Mouse (Mus musculus) lung, postnatal 36 days (tissue): ENCODE data around the gene Cd2ap.
"Not testable (repeated sequence)": the region's sequence is repeated elsewhere in the genome, so short reads cannot be mapped to it uniquely, and the experiment has no call there.

Experiments
- DNase-seq: peaks from one replicate; pipeline ENCODE4 v3.0.0; 2022; ENCODE audit warnings: mixed read lengths

Gene Cd2ap

DNA sequence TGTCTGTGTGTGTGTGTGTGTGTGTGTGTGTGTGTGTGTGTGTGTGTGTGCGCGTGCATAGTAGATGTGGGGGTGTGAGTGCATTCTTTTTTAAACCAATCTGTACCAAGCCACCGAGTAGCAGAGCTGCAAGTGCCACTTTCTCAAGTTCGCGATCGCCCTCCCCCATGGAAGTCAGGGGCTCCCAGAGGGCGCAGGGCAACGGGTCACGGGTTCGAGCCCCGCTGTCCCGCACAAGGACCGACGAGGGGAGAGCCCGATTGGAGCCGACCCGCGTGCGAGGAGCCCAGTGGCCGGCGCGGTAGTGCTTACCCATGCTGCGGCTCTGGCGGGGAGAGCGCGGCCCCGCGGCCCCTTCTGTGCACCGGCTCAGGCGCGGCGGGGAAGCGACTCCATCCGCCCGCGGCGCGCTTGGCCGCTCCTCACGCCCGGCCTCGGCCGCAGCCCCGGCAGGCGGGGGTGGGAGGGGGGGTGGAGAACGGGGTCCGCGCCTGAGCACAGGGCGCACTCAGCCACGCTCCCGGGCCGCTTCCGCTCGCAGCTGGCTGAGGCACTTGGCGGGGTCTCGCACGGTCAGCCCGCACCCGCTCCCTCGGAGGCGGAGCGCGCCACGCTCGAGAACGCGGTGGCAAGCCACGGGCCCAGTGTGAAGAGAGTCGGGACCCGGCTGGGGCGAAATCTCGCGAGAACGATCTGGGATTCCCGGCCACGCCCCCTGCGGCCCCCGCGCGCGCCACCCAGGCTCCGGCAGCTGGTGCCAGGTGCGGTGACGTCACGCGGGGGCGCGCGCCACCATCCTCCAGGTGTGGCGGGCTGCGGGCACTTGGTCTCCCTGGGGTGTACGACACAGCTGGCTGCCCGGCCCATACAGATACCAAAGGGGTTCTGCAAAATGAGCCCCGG, at the start of gene Cd2ap:
TSS of gene Cd2ap (minus strand) at position 665 of the 903 bp plus-strand sequence.
- DNase-seq = peak; percentile 96

DNA sequence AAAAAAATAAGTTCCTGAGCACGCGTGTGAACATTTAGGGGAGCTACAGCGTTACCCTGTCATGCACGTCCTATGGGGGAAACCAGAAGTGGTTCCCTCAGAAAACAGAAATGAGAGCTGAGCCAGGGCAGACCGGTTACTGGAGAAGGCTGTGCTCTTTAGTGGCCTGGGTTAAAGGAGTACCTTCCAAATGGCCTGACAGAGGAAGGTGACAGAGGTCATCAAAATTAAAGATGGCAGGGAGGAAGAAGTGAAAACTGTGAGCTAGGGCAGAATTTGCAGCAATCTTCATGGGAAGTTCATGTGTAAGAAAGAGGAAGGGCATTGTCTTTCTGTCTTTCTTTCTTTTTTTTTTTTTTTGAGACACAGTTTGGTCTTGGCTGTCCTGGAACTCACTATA, 48.3 kb upstream of the Cd2ap start:
- DNase-seq = no peak

DNA sequence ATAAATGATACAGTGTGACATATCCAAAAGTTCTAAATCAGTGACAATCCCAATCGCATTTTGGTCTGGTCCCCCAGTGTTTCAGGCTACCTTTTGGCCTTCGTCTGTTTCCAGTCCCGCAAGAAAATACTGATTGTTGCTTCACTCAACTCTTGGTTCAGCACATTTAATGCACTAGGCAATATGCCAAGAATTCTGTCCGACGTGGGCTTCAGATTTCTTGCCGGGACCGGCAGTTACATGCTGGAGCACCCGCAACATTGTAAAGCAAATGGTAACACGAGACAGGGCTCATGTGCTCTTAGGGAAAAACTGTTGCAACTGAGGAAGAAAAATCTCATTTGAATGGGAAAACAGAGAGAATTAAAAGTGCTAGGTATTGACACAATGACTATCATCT, 42.3 kb upstream of the Cd2ap start:
- DNase-seq = no peak

DNA sequence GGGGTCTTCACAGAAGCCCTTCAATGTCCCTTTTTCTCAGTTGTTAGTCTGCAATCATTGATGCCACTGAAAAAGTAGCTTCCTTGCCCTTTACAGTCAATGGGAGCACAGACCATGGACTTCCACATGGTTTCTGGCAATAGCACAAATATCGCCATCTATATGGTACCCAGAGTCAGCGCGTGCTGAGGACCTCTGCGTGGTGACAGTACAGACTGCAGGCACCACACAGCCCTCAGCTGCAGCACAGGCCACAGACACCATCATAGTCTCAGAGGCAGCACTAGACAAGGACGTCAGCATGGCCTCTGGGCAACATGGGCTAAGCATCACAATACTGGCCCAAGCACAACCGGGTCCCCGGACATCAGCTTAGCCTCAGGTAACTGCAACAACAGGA, 38.3 kb upstream of the Cd2ap start:
- DNase-seq = no peak

DNA sequence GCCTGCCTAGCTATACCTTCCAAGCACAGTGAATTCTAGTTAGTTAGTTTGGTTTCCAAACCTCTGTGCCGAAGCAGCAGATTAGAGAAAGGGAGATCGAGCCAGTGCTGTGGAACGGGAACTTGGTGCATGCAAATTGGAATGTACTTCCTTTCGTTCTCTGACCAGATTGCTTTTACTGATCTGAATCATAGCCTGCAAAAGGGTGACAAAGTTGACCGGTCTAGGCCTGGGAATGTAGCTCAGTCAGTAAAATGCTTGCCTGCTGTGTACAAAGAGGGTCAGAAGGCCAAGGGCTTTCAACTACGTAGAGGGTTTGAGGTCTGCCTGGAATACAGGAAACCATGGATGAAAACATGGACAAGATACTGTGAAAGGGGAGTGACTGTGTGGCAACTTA, 35.7 kb upstream of the Cd2ap start:
- DNase-seq = no peak

DNA sequence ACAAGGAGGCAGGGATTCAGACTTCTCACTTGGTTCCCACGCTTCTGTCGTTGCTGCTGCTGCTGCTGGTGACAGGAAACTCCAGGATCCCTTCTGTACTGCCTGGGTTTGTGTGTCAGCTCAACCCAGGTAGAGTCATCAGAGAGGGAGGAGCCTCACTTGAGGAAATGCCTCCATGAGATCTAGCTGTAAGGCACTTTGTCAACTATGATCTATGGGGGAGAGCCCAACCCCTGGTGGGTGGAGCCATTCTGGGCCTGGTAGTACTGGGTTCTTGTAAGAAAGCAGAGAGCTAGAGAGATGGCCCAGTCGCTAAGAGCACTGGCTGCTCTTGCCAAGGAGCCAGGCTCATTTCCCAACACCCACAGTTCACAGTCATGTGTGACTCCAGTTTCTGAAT, 34.0 kb upstream of the Cd2ap start:
- no peak for DNase-seq

DNA sequence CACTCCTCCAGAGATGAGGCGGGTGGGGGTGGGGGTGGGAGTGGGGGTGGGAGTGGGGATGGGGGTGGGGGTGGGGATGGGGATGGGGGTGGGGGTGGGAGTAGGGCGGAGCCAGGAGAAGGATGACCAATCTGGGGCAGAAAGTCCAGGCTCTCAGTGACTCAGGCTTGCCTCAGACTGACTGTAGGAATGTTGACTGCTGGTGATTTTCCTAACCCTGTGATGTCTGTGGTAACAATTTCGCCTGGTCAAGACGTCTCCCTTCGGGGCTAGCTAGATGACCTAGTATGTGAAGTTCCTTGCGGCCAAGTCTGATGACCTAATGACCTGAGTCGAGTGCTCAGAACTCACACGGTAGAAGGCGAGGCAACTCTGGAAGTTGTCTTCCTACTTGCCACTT, 32.9 kb upstream of the Cd2ap start:
- no peak for DNase-seq

DNA sequence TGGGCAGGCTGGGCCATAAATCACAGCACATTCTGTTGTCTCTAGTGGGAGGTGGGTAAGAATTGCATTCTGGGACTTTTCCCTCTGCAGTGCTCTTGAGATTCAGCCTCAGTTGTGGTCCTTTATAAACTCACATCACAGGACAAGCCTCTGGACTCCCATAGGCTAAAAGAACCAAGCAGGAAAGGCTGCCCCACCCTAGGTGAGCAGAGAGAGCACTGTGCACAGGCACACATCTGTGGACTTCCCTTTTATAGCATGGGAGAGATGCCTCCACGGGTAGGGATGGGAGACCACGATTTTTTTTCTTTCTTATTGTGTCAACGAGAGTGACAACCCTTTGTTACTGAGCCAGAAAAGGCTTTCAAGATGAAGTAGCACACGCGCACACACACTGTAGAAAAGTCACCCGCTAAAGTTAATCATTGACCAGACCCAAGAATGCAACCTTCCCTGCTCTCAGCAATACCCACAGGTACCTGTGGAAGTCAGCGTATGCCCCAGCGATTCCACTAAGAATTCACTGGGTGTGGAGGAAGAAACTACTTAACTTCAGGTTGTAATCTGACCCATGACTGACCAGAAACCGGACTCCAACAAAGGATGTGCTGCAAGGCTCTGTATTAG, 32.4 kb upstream of the Cd2ap start:
- peak; percentile 65 for DNase-seq

DNA sequence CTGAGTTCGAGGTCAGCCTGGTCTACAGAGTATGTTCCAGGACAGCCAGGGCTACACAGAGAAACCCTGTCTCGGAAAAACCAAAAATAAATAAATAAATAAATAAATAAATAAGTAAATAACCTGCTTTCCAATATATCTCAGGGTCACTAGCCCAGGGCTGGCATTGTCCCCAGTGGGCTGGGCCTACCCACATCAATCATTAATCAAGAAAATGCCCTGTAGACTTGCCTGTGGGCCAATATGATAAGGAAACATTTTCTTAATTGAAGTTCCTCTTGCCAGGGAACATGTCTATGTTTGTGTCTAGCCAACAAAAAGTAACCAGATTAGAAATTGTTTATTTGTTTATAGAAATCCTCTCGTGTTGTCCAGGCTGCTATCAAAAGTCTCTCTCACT, 31.7 kb upstream of the Cd2ap start:
- DNase-seq = no peak

DNA sequence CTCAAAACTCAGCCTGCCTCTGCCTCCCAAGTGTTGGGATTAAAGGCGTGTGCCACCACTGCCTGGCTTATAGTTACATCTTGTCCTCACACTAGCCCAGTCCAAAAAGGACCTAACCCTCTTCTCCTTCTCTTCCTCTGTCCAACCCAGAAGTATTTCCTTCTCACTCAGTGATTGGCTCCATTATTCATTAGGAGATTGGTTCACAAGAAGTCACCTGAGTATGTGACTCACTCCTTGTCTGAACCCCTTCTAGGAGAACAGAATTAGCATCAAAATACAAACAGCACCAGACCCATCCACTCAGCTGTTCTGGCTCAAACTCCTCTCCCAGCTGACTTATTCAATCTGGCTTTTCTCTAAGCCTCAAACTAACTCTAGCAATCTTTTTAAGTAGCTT, 30.0 kb upstream of the Cd2ap start:
- not testable (repeated sequence) for DNase-seq

DNA sequence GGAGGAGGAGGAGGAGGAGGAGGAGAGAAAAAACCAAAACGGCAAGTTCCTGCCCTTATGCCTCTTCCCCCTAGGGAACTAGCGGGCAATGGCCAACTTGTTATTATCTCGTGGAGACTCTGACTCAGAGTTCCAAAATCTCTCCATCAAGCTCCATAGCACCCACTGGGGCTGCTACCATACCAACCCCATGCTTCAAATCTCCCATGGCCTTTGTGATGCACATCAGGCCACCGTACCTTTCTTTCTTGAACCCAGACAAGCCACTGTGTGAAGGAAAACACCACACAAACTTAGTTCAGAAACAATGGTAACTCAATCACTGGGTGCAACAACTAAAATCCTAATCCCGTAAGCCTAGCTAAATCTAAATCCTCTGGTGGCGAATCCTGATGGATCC, 29.5 kb upstream of the Cd2ap start:
- no peak for DNase-seq

DNA sequence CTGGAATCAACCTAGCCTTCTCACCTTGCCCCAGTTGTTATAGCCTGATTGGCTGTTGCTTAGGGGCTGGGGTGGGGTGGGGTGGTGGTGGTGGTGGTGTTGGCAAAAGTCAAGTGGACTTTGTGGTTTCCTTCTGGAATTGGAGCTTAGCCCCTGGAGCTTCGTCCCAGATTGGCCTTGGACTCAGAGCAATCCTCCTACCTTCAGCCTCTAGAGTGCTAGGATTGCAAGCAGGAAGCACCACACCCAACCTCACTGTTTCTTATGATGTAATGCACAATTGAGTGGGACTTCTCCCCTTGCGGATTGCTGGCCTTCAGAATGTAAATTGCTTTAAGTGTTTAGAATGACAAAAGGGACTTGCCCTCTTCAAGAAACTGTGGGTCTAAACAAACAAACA, 24.3 kb upstream of the Cd2ap start:
- no peak for DNase-seq

DNA sequence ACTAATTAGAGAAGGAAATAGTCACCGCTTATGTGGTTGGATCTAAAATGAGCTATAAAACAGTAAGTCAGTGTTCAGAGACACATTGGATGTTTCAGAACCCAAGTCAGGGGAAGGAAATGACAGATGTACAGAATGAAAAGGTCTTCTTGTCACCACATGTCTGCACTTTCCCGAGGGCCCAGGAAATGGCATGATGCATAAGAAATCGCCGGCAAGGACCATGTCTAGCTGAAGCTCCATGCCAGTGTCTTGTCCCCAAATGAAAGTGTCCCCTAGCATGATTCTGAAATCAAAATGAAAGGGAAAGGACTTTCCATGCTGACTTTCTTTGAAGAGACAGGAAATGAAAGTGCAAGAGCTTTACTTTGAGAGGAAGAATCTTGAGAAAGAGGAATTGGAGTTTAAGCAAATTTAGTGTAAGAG, 10.8 kb upstream of the Cd2ap start:
- no peak for DNase-seq

DNA sequence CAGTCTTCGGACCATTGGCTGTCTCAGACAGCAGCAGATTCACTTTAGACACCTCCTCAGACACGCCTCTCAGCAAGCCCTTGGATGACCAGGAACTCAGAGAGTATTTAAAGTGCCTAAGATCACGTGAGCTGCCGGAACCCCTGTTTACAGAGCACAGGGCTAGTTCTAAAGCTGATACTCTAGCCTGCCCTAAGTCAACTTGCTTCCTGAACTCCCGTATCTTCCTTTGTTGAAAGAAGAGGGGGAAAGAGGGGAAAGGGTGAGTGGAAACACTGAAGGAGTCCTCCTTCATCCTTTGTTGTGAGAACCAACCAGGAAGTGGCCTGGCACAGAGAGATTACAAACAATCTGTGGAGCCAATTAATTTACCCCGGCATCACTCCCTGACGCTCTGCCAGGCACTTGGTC, 8.6 kb upstream of the Cd2ap start:
- peak; percentile 63 for DNase-seq

DNA sequence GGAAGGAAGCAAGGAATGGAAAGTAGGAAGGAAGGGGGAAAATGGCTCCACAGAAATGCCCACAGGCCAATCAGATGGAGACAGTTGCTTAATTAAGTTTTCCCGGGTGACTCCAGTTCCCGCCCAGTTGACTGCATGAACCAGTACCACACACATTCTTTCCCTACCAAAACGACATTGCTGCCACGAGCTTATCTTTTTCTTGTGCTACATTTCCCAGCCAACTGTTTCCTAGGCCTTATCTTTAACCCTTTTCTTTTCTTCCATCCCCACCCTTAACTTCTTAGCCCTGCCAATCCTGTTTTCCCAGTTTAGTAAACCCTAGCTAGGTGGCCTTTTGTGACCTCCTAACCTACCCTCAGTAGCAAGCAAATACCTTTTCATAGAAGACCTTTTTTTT, 7.9 kb upstream of the Cd2ap start:
- DNase-seq = no peak

DNA sequence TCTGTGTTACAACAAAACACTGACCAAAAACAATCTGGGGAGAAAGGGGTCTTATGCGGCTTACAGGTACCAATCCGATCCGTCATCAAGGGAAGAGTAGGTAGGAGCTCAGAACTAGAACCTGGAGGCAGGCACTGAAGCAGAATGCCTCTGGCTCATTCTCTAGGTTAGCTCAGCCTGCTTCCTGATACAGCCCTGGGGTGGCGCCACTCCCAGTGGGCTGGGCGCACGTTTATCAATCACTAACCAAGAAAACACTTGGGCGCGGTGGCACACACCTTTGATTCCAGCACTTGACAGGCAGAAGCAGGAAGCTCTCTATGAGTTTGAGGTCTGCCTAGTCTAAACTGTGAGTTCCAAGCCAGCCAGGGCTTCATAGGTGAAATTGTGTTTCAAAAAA, 7.3 kb upstream of the Cd2ap start:
- DNase-seq = peak; percentile 32

DNA sequence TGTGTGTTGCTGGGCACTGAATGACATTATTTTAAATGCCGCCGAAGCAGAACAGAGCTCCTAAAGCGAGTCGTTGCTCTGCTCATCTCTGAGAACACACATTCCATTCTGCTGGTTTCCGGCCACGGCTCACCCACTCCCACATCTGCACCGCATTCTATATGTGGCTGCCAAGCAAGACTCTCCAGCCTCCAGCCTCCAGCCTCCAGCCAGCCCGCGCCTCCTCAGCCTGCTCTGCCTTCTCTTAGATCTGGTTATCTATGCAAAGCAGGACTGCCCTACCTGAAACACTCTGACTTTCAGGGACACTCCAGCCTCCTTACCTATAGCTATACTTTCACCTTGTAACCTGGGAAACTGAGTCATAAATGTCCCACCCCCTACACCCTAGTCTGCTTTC, 6.8 kb upstream of the Cd2ap start:
- no peak for DNase-seq

DNA sequence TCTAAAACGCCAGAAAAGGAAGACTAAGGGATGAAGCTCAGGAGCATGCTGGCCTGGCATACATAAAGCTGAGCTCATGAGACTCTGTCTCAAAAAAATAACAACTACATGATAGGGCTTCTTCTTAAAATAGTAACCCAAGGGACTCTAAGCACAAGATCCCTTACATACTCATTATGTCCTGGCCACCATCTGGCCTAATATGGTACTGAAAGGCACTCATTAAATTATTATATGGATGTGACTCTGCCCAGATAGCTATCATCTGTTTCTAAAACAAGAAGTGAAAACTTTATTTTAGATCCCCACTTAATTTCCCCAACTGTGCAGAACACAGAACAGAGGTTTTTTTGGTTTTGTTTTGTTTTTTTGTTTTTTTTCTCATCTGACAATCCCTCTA, 6.4 kb upstream of the Cd2ap start:
- DNase-seq = no peak

DNA sequence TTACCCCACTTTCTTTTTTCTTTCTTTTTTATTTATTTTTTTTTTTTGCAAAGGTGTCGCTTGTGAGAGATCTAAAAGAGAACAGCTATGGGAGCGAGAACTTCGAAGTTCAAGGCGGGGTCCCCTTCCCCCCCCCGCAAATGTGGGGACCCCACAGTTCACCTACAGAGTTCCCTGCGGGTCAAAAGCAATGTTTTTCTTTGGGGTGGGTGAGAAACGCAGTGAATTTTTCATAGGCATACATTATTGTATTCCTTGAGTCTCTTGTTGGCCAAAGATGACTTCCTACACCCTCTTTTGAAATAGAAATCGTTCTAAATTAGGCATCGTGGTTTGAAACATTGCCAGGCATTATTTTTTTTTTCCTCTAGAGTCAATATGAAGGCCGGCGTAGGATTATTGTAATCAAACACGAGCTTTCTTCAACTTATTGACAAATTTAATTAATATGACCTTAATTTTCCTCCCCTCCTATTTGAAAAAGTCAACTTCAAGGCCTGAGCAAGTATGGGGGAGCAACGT, 500 bp upstream of the Cd2ap start:
- no peak for DNase-seq

DNA sequence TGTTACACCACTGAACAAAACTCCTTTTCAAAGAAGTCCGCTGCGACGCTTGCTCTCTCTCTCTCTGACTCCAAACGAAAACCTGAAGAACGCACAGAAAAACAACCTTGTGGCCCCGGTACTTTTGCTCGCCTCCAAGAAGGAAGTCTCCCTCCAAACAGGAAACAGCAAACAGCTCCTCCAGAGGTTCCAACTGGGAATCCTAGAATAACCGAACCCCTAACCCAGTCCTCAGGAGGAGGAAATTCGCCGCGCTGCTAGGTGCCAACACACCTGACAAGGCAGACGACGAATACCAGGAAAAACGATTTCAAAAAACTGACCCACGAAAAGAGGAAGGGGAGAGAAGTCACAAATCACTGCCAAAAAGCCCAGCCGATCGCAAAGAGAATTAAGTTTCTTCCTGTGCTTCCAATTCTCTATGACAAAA, 879 bp downstream of the Cd2ap start:
- DNase-seq = peak; percentile 46

DNA sequence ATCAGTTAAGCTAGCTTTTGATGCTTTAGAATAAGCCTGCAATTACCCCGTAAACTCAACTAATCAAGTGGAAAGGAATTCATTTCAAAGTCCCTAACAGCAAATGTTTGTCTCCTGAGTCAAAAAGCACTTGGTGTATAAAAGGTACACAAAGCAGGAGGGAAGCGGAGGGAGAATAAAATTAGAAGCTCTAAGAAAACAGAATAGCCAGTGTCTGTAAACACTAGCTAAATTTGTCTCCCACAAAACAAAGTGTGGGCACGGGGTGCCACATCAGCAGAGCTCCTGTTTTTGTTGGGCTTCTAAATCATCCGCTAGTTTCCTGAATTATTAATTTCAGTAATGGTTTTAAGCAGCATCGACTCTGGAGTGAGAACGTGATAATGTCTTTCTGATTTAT, 1.4 kb downstream of the Cd2ap start:
- no peak for DNase-seq

DNA sequence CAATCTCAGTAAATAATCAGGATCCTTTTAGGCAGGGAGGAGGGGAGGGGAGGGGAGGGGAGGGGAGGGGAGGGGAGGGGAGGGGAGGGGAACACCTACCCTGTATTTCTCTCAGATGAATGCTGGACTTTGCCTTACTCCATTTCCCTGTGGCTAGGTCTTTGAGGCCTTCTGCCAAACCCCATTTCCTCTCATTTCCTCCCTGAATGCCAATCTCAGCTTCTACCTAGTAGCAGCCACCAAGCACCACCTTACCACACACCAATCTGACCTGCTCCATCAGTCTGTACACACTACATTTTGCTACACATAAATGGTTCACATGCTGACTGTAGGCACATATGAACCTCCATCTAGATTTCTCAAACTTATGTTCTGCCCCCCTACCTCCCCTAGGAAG, 6.0 kb downstream of the Cd2ap start:
- DNase-seq = no peak

DNA sequence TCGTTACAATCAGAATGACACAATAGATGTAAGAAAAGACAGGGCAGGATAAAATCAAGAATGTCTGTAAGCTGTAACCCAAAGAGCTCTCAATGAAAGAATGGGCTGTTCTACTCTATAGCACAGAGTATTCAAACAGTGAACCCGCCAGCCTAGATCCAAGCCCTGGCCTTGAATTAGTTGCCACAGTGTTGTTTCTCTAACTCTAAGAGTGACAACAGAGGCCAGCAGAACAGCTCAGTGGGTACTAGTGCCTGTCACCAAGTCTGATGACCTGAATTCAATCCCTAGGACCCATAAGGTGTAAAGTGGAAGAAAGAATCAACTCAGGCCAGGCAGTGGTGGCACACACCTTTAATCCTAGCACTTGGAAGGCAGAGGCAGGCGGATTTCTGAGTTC, 13.3 kb downstream of the Cd2ap start:
- DNase-seq = no peak

DNA sequence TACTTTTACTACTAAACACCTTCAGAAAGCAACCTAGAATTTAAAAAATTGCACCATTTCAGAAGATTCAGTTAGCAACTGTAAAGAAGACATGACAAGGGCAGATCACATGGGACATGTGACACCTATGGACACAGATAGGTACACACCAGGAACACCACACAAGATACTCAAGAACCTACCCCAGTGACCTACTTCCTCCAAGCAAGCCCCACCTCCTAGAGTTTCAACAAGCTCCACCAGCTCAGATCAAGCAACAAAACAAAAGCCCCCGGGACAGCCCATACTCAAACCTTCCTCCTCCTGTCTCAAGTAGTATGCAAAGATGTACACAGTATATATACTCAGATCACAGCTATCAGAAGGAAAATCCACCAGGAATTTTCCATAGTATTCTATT, 16.1 kb downstream of the Cd2ap start:
- no peak for DNase-seq
